Mouse (Mus musculus) lung, embryonic 14.5 days (tissue): ENCODE measurements at regions not wholly inside any gene's neighbourhood (a gene's known extent, or its start where the extent isn't known, plus 50 kb on each side); places are given as distances from the start of the nearest gene placed in this dataset.

Source experiments
- ATAC-seq: fragments of 200-750 bp; cut with Nextera tagmentation; 2 replicates; pipeline ENCODE4 v1.8.0; 2017; ENCODE audit warnings: mild to moderate bottlenecking, moderate TSS enrichment, moderate library complexity; ENCODE audit not compliant: insufficient read depth
- DNase-seq: peaks from one replicate; pipeline ENCODE4 v3.0.0-alpha.2; 2015
- H3K27ac ChIP-seq: fragments of 300-500 bp; sonication (generic); 2 replicates; pipeline ENCODE4 v1.5.1; 2014; ENCODE audit warnings: low read depth, mild to moderate bottlenecking, moderate library complexity
- H3K27me3 ChIP-seq: fragments of 300-500 bp; sonication (generic); 2 replicates; pipeline ENCODE4 v1.6.1; 2014; ENCODE audit warnings: low read length, control low read depth; ENCODE audit not compliant: insufficient read depth
- H3K36me3 ChIP-seq: fragments of 300-500 bp; sonication (generic); 2 replicates; pipeline ENCODE4 v1.6.1; 2014; ENCODE audit warnings: control low read depth; ENCODE audit not compliant: insufficient read depth
- H3K4me1 ChIP-seq: fragments of 300-500 bp; sonication (generic); 2 replicates; pipeline ENCODE4 v1.6.1; 2014; ENCODE audit warnings: antibody characterized with exemption, control low read depth; ENCODE audit not compliant: insufficient read depth
- H3K4me2 ChIP-seq: fragments of 300-500 bp; sonication (generic); 2 replicates; pipeline ENCODE4 v1.6.1; 2014; ENCODE audit warnings: mild to moderate bottlenecking
- H3K4me3 ChIP-seq: fragments of 300-500 bp; sonication (generic); 2 replicates; pipeline ENCODE4 v1.5.1; 2014; ENCODE audit warnings: low read depth, low read length
- H3K9ac ChIP-seq: fragments of 300-500 bp; sonication (generic); 2 replicates; pipeline ENCODE4 v1.6.1; 2014
- H3K9me3 ChIP-seq: fragments of 300-500 bp; sonication (generic); 2 replicates; pipeline ENCODE4 v1.6.1; 2016; ENCODE audit warnings: low read depth, low read length, control low read depth
- CTCF ChIP-seq: IDR thresholded peaks from 2 replicates; pipeline ENCODE4 v1.5.1; 2016; ENCODE audit warnings: antibody characterized with exemption, low read depth
- WGBS: fragments of 180-500 bp; shearing (Covaris S2); extraction: QIAGEN DNeasy Blood & Tissue Kit; methylation state at CpG from one replicate; pipeline ENCODE4 v1.1.7; 2014; 5-methylcytosine and 5-hydroxymethylcytosine counted together

GRCm38 (mm10) chr1:40907813-40908212, 102.4 kb downstream of the Tmem182 start:
- ATAC-seq, result no peak
- Histone ChIP-seq H3K4me2 (no peak overlapping the region), H3K9ac (no peak overlapping the region), H3K4me1 (no peaks in the 10 kb centered on the region), H3K27me3 (no peaks in the 10 kb centered on the region), H3K9me3 (no peaks in the 10 kb centered on the region), H3K36me3 (no peaks in the 10 kb centered on the region), H3K4me3 (no peak overlapping the region), H3K27ac (no peak overlapping the region)
- TF ChIP-seq CTCF, result no peak
- DNase-seq, result no peak

GRCm38 (mm10) chr1:40913591-40913990, 108.2 kb downstream of the Tmem182 start:
- no peaks in the 10 kb centered on the region for H3K9me3 ChIP-seq
- no peak overlapping the region for H3K4me3 ChIP-seq
- H3K4me1 ChIP-seq, result no peaks in the 10 kb centered on the region
- ATAC-seq (no peak), DNase-seq (peak; percentile 5)
- H3K4me2 ChIP-seq, result no peak overlapping the region
- no peak overlapping the region for H3K27ac ChIP-seq
- no peaks in the 10 kb centered on the region for H3K27me3 ChIP-seq
- no peak for TF ChIP-seq CTCF
- H3K9ac ChIP-seq, result no peak overlapping the region
- H3K36me3 ChIP-seq, result no peaks in the 10 kb centered on the region
- 41% methylated on average over 3 of the region's 3 CpGs for WGBS

DNA sequence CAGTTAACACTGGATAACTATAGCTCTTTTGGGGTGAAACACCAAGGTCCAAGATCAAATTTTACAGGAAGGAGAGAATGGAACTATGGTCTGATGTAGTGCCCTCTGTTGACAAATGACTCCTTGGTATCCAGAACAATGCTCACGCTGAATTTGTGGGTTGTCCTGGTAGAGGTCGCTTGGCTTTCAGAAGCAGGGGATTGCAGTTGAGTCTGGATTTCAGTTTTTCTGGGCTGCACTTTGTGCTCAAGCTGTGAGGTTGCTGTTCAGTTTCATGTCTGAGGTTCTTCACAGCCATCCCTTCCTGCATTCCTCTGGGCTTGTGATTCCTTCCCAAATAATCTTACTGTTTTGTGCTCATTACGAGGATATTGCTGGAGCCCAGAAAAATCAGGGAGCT, 118.9 kb downstream of the Tmem182 start:
- no peak for ATAC-seq
- DNase-seq, result no peak
- H3K4me1 ChIP-seq, result no peaks in the 10 kb centered on the region
- H3K9me3 ChIP-seq, result no peaks in the 10 kb centered on the region
- H3K36me3 ChIP-seq, result no peaks in the 10 kb centered on the region
- H3K27me3 ChIP-seq, result no peaks in the 10 kb centered on the region
- 89% methylated on average over 3 of the region's 3 CpGs for WGBS
- TF ChIP-seq CTCF, result no peak
- H3K4me3 ChIP-seq, result no peak overlapping the region
- no peak overlapping the region for H3K27ac ChIP-seq
- no peak overlapping the region for H3K9ac ChIP-seq
- no peak overlapping the region for H3K4me2 ChIP-seq

DNA sequence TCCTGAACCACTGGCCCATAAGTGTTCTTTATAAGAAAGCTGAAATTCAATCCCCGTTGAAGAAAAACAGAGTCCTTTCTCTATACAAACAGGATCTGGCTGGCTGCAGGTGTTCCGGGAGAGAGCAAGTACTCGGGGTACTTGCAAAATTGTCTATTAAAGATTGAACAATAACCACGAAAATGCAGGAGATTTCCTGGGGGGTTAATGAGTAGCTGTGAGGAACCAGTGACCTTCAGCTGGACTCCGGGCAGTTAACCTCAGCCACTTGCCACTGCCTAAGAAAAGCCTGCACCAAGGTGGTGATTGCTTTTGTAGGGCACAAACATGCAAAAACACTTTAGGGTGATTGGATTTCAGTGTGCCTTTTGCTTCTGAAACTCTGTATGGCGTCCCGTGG, 119.4 kb downstream of the Tmem182 start:
- no peak overlapping the region for H3K4me3 ChIP-seq
- H3K9me3 ChIP-seq, result no peaks in the 10 kb centered on the region
- no peak overlapping the region for H3K4me2 ChIP-seq
- ATAC-seq (no peak), DNase-seq (no peak)
- H3K4me1 ChIP-seq, result no peaks in the 10 kb centered on the region
- no peak overlapping the region for H3K9ac ChIP-seq
- H3K36me3 ChIP-seq, result no peaks in the 10 kb centered on the region
- no peaks in the 10 kb centered on the region for H3K27me3 ChIP-seq
- WGBS, result 73% methylated on average over 7 of the region's 7 CpGs
- TF ChIP-seq CTCF, result no peak
- no peak overlapping the region for H3K27ac ChIP-seq

DNA sequence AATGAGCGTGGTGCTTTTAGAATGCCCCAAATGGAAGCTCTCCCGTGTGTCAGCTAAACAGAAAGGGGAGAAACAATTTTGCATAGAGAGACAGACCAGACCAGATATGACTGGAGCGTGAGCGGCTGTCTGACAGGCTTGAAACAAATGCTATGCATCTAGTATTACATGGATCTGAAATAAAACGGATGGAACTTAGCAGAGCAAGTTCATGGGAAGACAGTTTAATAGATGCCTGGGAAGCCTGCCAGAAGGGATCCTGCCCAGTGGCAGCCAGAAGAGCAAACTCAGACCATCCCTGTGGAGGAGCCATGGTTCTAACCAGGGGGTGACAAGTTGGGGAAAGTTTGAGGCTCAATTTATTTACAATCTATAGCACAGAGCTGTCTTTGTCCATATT, 126.0 kb downstream of the Tmem182 start:
- no peak for ATAC-seq
- TF ChIP-seq CTCF, result no peak

GRCm38 (mm10) chr1:40936729-40937128, 131.3 kb downstream of the Tmem182 start:
- TF ChIP-seq CTCF, result no peak
- 61% methylated on average over 3 of the region's 3 CpGs for WGBS
- Histone ChIP-seq H3K9me3 (no peaks in the 10 kb centered on the region), H3K4me3 (no peak overlapping the region), H3K36me3 (no peaks in the 10 kb centered on the region), H3K27ac (no peak overlapping the region), H3K9ac (no peak overlapping the region), H3K4me1 (no peaks in the 10 kb centered on the region), H3K27me3 (no peaks in the 10 kb centered on the region), H3K4me2 (no peak overlapping the region)
- ATAC-seq (no peak), DNase-seq (no peak)

More for the DNA sequence above, 126.0 kb downstream of the Tmem182 start:
- Histone ChIP-seq H3K4me3 (no peak overlapping the region), H3K27ac (no peak overlapping the region), H3K4me1 (no peaks in the 10 kb centered on the region), H3K36me3 (no peaks in the 10 kb centered on the region), H3K4me2 (no peak overlapping the region), H3K27me3 (no peaks in the 10 kb centered on the region), H3K9me3 (no peaks in the 10 kb centered on the region), H3K9ac (no peak overlapping the region)
- DNase-seq, result peak; percentile 48
- WGBS, result 51% methylated on average over 5 of the region's 5 CpGs

DNA sequence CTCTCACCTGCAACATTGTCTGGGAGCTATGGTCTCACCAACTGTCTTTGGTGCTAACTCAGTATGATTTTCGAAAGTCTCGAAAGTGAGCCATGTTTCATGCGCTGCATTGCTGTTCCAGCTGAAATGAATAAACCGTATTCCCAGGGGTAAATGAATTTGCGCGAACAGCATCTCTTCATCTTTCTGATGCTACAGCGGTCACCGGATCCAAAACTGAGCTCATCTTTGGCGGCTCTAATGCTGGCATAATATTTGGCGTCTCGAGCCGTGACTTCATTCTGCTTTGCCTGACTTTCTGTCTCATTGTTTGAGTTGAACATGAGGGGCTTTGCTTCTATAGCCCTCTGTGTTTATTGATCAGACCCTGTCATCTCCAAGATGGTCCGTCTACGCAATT, 137.3 kb downstream of the Tmem182 start:
- WGBS, result 88% methylated on average over 14 of the region's 14 CpGs
- DNase-seq, result no peak
- no peak overlapping the region for H3K9ac ChIP-seq
- no peaks in the 10 kb centered on the region for H3K27me3 ChIP-seq
- no peaks in the 10 kb centered on the region for H3K9me3 ChIP-seq
- no peak for ATAC-seq
- no peak overlapping the region for H3K4me2 ChIP-seq
- H3K4me3 ChIP-seq, result no peak overlapping the region
- TF ChIP-seq CTCF, result no peak
- no peaks in the 10 kb centered on the region for H3K36me3 ChIP-seq
- no peaks in the 10 kb centered on the region for H3K4me1 ChIP-seq
- H3K27ac ChIP-seq, result no peak overlapping the region

- ATAC-seq (no peak), DNase-seq (no peak)
- Histone ChIP-seq H3K36me3 (no peaks in the 10 kb centered on the region), H3K4me3 (no peak overlapping the region), H3K27ac (no peak overlapping the region), H3K27me3 (no peaks in the 10 kb centered on the region), H3K9ac (no peak overlapping the region), H3K4me1 (no peaks in the 10 kb centered on the region), H3K9me3 (no peaks in the 10 kb centered on the region), H3K4me2 (no peak overlapping the region)
- no peak for TF ChIP-seq CTCF
- 53% methylated on average over 7 of the region's 7 CpGs for WGBS
Measured at GRCm38 (mm10) chr1:40943165-40943564, 137.8 kb downstream of the Tmem182 start.
